Mouse (Mus musculus): ENCODE data around the gene Brd4.

Gene Brd4

DNA sequence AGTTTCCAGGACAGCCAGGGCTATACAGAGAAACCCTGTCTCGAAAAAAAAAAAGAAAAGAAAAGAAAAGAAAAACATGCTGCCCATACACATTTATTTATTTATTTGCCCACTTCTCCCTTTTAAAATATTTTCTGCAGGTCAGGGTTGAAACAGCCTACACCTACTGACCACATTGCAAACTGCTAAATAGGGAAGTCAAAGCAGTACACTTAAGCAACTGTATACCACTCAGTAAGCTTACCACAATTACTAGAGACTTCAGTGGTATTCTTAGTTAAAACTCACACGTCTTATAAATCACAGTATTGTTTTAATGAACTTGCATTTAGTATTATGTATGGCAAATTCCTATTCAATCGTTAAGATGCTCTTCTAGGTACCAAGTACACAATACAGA lies 3.9 kb downstream of the Brd4 start:
- no peak for DNase-seq (ENCODE audit: low spot score in 2 of 2)

DNA sequence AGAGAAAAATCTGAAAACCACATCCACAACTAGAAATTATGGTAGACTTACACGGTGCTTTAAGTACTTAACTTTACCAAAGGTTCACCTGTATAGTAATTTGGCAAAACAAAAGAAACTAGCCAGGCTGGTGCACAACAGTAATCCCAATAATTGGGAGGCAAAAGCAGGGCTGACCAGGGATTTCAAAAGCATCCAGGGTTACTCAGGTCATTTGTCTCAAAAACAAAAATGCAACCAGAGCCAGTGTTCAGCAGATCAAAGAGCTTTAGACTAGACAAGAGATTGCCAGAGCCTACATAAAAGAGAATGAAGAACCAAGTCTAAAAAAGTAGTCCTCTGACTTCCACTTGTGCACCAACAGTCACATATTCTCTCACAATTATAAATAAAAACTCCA lies 7.3 kb downstream of the Brd4 start:
- DNase-seq (ENCODE audit: low spot score in 2 of 2) = no peak

DNA sequence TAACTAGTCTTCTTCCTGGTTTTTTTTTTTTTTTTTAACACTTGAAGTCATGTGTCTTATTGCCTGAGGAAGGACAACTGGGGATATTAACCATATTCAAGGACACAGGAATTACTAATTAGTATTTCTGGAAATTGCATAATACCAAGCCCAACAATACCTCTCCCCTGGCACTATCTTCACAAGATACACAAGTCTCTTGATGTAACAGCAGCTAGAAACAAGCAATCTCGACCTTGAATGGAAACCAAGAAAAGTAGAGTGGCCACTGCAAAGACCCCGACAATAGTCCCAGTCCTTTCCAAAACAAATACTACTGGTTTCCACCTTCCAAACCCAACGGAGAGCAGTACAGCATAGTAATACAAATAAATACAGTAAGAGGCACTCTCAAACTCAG lies 9.0 kb downstream of the Brd4 start:
- DNase-seq (ENCODE audit: low spot score in 2 of 2) = no peak

DNA sequence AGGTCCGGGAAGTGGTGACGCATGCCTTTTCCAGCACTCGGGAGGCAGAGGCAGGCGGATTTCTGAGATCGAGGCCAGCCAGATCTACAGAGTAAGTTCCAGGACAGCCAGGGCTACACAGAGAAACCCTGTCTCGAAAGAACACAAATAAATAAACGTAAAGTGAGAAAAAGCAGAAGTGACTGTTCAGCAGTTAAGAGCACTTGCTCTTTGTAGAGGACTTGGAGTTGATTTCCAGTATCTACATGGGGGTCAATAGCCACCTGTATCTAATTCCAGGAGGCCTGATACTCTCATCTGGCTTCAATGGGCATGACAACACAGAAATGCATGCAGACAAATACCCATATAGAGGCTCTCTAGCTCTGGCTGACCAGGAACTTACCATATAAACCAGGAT lies 15.4 kb downstream of the Brd4 start:
- DNase-seq (ENCODE audit: low spot score in 2 of 2) = no peak

DNA sequence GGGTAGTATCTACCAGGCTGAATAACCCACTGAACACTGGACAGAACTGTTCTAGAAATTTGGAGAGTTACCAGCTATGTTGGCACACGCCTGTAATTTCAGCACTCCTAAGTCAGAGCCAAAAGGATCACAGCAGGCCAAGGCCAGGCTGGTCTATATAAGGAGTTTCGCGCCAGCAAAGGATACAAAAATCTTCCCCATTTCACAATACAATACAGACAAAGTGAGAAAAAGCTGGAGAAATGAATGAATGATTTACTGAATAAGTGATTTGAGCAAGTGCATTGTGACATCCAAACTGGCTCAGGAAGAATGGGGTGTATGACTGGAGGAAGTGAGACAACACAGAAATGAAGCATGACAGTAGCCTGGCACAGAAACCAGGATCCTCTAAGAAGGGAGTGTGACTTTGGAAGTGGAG lies 16.0 kb downstream of the Brd4 start:
- no peak for DNase-seq (ENCODE audit: low spot score in 2 of 2)

DNA sequence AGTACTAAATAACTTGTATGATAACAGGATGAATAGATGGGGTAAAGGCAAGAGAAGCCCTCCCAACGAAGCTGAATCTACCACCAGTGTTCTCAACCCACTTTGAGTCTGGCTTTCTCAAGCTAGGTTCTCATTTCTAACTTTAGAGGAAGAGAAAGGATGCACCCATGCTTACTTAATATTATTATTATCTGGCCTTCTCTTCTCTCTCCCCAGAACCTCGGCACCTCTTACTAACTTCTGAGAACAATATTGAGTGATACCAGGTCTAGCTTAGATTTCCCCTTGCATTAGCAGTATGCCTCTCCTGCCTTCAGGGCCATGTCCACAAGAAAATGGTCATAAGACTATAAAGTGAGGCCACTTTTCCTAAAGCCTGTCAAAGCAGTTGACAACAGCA lies 16.4 kb downstream of the Brd4 start:
- no peak for DNase-seq (ENCODE audit: low spot score in 2 of 2)

DNA sequence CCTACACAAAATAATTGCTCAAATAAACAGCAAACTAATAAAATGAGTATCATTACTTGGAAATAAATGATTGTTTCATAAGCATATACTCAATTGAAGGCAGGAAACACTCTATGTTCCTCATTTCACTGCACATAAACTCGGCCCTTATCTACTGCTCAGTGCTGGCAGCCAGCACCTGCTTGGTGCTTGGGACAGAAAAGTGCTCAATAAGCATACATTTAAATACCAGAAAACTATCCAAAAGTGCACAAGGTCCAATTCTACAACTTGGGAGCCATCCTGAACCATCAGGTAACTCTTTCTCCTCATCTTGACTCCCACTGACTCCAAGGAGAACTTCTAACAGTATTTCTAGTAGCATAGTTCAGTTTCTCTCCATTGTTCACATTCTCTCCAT lies 16.9 kb downstream of the Brd4 start:
- no peak for DNase-seq (ENCODE audit: low spot score in 2 of 2)

DNA sequence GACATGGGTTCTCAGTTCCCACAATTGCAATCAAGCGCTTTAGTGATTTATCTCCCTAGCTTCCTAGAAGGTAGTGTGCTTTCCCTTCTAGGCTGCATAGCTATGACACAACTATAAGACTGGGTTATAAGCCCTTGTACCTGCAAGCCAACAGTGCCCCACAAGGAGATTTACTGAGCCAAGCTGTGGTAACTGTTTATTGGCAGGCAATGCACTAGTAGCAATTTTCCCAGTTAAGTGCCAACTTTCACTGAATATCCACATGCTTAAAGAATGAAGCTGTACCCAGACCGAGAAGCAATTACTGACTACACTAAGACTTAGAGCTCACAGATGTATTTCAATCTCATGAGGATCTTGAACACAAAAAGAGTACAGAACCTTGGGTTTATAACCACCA lies 20.9 kb downstream of the Brd4 start:
- no peak for DNase-seq (ENCODE audit: low spot score in 2 of 2)

DNA sequence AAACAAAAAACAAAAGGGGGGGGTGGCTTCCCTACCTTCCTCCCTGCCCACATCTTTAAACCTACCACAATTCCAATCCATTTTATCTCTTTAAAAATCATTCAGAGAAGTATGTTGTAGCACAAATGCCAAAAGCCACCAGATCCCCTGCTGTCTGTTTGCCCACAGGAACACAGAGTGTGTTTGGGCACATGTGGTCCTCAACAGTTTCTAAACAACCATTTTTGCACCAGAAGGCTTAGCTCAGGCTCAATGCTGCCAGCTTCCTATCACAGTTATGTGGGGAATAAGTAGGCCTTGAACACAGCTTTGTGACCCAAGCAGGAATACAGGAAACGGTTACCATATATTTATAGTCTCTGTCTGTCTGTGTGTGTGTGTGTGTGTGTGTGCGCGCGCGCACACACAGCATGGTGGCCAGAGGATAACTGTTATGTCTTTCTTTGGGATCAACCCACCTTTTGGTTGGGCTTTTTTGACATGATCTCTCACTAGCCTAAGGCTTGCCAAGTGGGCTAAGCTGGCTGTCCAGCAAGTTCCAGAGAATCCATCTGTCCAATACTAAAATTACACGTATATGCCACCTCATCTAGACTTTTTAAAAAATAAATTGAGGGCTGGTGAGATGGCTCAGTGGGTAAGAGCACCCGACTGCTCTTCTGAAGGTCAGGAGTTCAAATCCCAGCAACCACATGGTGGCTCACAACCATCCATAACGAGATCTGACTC lies 21.5 kb downstream of the Brd4 start:
- no peak for DNase-seq (ENCODE audit: low spot score in 2 of 2)

DNA sequence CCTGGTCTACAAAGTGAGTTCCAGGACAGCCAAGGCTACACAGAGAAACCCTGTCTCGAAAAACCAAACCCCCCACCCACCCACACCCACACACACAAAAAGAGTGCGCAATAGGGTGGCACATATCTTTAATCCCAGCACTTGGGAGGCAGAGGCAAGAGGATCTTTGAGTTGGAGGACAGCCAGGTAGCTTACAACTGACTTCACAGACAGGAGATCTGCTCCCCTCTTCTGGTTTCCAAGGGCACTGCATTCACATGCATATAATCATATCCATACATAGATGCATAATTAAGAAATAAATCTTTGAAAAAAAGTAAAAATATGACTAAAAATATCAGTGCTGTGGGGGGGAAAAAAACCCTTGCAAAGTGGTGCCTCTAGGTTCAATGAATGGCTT lies 25.7 kb downstream of the Brd4 start:
- no peak for DNase-seq (ENCODE audit: low spot score in 2 of 2)

DNA sequence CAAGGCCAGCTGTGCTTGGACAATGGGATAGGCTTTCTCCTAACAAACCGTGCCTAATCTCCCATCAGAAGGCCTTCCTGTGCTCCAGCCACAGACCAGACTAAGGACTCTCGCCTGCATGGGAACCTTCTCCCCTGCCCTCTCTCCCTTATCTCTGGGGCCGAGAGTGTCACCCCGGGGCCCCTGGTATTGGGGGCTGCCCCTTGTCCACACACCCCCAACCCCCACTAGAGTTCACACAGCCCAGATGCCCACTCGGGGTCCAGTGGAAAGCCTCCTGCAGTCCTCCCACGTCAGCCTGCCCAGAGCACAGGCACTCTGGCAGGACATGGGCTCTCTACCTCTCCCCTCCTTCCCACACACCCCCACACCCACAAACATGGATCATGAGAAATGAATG lies 26.6 kb downstream of the Brd4 start:
- no peak for DNase-seq (ENCODE audit: low spot score in 2 of 2)

DNA sequence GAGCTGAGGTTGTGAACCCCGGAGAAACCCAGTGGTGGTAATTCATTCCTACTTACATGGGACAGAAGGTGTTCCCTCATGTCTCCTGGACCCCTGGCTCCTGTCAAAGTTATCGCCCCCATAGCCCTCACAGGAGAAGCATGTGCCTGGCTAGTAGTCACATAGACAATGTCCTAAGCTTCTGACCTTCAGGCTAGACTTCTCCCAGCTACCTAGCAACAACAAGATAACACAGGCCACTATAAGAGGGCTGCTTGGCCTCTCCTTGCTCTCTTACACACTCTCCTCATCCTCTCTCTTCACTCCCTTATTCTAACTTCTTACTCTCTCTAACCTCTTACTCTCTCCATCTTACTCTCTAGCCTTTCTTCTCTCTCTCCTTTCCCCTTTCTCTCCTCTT lies 27.1 kb downstream of the Brd4 start:
- no peak for DNase-seq (ENCODE audit: low spot score in 2 of 2)

DNA sequence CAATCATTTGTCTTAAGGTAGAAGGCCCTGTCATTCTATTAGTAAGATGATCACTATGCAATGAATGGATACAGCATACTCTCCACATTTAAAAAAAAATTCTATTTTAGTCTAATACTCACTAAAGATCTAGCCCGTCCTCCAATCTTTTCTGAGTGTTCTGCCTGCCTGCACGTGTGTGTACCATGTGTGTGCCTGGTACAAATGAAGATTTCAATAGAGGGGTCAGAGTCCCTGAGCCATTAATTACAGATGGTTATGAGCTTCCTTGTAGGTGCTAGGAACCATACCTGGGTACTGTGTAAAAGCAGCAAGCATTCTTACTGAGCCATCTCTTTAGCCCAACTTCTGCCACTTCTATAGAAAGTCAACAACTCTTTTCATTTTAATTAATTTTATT lies 27.6 kb downstream of the Brd4 start:
- DNase-seq (ENCODE audit: low spot score in 2 of 2) = no peak

DNA sequence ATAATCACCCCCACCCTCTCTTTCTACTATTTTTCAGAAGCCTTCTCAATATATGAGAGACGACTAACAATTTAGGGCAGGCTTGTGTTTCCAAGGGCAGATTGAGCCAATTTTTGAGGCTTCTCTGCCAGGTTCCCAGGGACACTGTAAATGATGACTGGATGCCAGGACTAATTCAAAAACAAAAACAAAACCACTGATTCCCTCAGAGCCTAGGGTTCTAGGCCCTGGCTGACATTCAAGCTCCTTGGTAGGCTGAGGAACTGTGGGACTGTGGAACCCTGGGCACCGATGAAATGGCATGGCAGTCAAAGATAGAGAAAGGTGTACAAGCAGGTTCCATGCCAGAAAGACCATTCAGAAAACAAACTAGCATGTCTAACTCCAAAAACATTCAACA lies 31.3 kb downstream of the Brd4 start:
- DNase-seq (ENCODE audit: low spot score in 2 of 2) = no peak

DNA sequence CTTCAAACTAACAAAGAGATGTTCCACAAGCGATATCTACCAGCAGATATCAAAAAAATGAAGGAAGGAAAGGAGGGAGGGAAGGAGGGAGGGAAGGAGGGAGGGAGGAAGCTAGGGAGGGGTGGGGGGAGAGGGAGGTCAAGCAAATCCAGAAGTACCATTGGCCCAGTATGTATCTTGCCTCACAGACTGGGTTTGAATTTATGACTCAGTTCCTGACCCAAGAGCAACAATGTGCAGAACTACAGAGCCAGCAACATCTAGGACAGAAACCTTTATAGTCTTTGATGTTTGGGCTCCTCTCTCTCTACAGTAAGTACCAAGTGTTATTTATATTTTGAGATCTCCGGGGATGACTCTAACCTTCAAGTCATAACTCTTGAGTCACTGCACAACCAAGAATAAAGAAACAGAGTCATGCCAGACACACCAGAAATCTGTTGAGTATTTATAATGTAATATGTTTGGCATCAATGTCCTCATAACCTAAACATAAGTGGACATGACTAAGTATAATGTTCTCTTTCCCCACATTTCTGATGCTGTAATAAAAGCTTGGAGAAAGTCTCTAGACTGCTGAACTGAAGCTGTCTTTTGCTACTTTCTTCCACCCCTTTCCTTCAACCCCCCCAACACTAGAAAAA lies 32.6 kb downstream of the Brd4 start:
- DNase-seq (ENCODE audit: low spot score in 2 of 2) = no peak

DNA sequence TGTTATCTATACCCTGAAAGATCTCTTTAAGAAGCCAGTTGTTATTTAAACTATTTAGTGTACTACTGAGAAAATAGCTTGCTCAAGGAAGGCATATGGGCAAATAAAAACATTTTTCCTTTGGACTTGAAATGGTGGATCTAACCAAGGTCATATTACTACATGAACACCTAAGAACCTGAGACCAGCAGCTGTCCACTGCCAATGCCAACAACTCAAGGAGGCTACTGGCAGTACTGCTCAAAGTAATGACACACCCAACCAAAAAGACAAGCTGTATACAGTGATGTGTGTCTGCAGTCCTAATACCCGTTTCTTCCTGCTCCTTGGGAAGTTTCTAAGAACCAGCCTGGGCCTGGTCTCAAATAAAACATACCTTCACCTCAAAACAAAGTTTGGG lies 34.5 kb downstream of the Brd4 start:
- no peak for DNase-seq (ENCODE audit: low spot score in 2 of 2)

DNA sequence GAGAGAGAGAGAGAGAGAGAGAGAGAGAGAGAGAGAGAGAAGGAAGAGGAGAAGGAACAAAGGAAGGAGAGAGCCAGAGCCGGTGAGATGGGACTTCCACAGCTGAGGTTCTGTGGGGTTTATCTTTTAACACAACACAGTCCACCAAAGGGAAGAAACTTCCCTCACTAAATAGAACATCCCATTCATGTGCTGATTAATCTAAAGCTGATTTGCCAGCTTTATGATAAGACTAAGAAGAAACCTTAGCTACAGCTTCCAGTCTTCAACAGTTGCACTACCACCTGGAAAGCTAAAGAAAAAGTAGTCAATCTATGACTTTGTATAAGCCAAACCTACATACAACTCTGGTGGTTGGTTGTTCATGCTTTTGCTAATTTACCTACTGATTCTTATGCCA lies 36.3 kb downstream of the Brd4 start:
- no peak for DNase-seq (ENCODE audit: low spot score in 2 of 2)

DNA sequence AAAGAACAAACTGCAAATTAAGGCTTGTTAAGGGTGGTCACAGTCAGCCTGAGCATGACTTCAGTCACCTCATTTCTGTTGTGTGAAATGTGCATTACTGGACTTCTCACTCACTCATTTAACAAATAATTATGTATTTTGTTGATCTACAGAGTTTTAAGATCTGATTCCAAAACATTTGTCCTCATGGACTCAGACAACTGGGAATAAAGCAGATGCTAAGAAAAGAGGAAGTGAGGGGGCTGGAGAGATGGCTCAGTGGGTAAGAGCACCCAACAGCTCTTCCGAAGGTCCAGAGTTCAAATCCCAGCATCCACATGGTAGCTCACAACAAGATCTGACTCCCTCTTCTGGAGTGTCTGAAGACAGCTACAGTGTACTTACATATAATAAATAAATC lies 36.9 kb downstream of the Brd4 start:
- no peak for DNase-seq (ENCODE audit: low spot score in 2 of 2)

DNA sequence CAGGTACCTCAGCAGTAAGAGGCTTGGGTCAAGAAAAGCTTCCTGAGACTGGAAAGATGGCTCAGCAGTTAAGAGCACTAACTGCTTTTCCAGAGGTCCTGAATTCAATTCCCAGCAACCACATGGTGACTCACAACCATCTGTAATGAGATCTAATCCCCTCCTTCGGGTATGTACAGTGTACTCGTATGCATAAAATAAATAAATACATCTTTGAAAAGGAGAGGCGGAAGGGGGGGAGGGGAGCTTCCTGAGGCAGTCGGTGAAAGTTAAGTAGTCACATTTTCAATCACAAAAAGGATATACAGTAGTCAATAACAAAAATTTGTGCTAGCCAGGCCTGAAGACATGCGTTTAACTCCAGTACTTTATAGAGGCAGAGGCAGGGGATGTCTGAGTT lies 38.4 kb downstream of the Brd4 start:
- DNase-seq (ENCODE audit: low spot score in 2 of 2) = no peak

DNA sequence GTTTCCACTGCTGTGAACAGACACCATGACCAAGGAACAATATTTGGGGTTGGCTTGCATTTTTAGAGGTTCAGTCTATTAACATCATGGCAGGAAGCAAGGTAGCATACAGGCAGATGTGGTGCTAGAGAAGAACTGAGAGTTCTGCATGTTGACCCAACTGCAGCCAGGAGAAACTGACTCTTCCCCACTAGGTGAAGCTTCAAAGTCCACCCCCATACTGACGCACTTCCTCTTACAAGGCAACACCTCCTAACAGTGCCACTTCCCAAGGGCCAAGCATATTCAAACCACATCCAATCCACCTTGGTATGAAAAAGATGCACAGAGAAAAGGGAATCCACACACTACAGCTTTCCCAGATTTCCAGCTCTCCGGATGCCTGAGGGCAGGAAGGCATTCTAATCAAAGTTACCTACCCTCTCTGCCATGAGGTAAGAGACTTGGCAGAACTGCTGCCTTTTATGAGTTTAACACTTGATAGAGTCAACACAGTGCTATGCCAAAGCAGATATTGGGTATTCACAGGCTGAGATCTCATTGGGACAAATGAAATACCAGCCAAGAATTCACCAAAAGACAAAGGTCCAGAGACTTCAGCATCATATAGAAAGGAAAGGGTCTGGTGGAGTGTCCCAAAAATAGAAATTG lies 43.5 kb downstream of the Brd4 start:
- no peak for DNase-seq (ENCODE audit: low spot score in 2 of 2)

DNA sequence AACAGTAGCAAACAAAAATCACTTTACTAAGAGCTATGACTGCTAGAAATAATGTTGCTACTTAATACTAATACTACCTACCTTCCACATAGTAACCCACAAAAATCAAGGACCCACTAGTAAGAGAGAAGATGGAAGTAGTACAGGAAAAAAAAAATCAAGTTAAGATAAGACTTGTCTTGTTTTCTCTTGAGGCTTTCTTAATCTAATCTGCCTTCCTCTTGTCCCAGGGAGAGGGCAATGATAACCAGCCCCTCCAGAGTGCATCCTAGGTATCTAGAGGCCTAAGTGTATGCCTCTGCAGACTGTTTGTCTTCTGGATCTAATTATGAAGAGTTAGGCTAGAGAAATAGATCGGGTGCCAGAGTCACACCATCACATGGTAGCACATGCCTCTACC lies 45.9 kb downstream of the Brd4 start:
- no peak for DNase-seq (ENCODE audit: low spot score in 2 of 2)

DNA sequence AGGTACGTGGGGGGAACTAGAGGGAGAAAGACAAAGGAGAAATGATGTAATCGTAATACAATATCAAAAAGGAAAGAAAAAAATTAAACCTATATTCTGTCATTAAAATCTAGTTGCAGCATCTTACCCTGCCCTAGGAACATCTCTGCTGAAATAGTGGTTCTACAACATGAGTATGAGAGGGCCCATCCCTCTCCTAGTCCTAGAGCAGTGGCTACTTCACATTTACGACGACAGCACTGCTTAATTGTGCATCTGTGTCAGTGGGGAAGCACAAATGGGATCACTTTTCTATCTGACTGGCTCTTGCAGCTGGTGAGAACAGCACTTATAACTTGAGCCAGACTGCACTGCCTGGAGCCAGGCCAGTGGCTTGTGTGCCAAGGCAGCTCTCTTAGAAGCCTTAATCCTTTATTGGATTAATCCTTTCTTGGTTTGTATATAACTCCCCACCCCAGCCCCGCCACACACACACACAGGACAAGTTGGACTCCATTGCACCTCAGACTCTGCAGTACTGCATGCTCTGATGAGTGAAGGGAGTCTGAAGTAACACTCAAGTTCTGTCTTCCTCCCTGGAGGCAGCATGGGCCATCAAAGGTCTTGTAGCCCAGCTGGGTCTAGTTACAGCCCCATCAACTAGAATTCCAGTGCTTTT lies 48.9 kb downstream of the Brd4 start:
- no peak for DNase-seq (ENCODE audit: low spot score in 2 of 2)

DNA sequence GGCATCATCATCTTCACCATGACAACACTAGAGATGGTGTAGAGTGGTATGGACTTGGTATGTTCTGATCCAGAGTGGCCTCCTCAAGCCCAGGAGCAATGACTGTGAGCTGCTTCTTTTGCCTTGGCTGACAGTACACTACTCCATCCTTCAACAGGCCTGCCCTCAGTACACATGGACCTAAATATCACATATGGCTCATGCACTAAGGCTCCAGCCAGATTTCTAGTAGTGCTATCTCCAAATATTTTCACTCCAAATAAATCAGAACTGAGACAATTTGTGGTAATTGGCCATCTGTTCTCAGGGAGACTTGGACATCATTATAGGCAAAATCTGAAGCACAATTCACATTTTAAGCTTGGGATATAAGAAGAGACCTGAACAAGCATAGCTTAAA lies 51.3 kb downstream of the Brd4 start:
- no peak for DNase-seq (ENCODE audit: low spot score in 2 of 2)
